Mouse (Mus musculus): ENCODE results near the gene Thrb. TPM values are rescaled to one million over a fixed set of nuclear protein-coding genes. Genes with fewer than 3 reads are reported as not detected.
"Not testable (repeated sequence)": the region's sequence is repeated elsewhere in the genome, so short reads cannot be mapped to it uniquely, and the experiment has no call there.

Thrb gene
- total RNA-seq, 2 experiments from 2014 or later = 23.8 to 26.3 TPM

DNA sequence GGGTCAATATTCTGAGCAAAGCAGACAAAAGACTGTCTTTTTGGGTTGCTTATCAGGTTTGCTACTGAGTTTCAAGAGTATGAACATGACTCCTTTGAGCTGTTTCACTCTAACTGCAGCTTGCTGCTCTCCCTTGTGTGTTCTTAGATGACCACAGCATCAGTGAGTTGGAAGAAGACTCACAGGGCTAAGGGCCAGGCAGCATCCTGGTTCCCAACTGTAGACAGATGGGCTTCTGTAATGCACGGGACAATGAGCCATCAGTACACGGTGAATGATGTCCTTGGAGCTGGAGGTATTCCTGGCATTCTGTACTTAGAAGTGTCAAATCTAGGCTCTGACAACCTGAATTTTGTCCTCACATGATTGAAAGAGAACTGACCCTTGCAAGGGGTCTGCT, 255.5 kb downstream of the Thrb start:
- DNase-seq (ENCODE audit: low spot score) = no peak
- intact Hi-C loops (cut with DNase I) = no loop called here

GRCm38 (mm10) chr14:17916651-17917050, 256.6 kb downstream of the Thrb start:
- intact Hi-C loops (cut with DNase I) = no loop called here
- no peak for DNase-seq (ENCODE audit: low spot score)

DNA sequence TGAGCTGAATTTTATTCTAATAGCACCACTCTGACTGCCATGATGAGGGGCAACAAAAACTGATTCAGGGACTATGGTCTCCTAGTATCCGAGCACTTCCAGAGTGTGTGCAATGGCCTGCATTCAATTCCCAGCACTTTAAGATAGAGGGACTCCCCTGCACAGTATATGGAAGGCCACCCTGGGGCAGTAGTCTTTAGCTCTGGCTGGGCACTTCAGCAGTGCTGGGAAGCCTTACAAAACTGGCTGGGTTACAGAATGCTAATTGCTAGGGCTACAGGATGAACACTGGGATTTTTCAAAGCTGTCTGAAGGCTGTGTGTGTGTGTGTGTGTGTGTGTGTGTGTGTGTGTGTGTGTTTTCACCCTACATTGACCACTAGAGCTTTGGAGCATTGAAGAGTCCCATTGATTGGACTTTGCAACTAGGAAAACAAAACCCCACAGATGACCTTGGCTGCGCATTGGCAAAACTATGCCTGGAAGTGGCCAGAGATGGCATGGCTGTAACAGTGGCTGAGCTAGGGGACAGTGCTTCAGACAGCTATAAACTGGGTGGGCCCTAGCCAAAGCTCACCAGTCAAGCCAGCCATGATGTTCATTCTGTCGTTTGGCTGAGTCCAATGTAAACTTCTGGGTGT, 257.2 kb downstream of the Thrb start:
- intact Hi-C loops (cut with DNase I) = no loop called here
- DNase-seq (ENCODE audit: low spot score) = no peak

- intact Hi-C loops (cut with DNase I) = no loop called here
Measured at GRCm38 (mm10) chr14:17917899-17918298, 257.8 kb downstream of the Thrb start.

GRCm38 (mm10) chr14:17922807-17923704, 263.0 kb downstream of the Thrb start:
- no peak for DNase-seq (ENCODE audit: low spot score)
- intact Hi-C loops (cut with DNase I) = no loop called here

More at GRCm38 (mm10) chr14:17917899-17918298, 257.8 kb downstream of the Thrb start:
- DNase-seq (ENCODE audit: low spot score) = no peak

GRCm38 (mm10) chr14:17927469-17927868, 267.4 kb downstream of the Thrb start:
- intact Hi-C loops (cut with DNase I) = loop anchor here (1.0 kb wide), 1 partner anchor 268 kb away; no protein-coding TSS in a partner anchor
- DNase-seq (ENCODE audit: low spot score) = no peak

GRCm38 (mm10) chr14:17929585-17929984, 269.5 kb downstream of the Thrb start:
- intact Hi-C loops (cut with DNase I) = no loop called here
- no peak for DNase-seq (ENCODE audit: low spot score)

DNA sequence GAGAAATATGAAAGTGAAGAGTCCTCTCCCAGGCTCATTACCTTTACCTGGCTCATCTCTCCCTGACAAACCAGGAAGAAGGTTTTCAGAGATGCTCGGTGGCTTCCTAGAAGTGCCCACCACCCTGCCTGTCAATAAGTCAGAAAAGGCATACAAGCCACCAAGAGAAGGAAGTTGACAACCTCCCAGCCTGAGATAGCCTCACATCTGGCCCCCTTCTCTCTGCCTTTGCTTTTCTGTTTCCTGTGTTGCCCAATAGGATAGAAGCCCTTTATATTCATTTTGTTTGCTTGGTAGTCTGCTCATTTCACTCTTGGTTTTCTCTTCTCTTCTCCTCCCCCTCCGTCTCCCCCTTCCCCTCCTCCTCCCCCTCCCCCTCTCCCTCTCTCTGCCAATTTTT, 273.4 kb downstream of the Thrb start:
- no peak for DNase-seq (ENCODE audit: low spot score)
- intact Hi-C loops (cut with DNase I) = no loop called here

DNA sequence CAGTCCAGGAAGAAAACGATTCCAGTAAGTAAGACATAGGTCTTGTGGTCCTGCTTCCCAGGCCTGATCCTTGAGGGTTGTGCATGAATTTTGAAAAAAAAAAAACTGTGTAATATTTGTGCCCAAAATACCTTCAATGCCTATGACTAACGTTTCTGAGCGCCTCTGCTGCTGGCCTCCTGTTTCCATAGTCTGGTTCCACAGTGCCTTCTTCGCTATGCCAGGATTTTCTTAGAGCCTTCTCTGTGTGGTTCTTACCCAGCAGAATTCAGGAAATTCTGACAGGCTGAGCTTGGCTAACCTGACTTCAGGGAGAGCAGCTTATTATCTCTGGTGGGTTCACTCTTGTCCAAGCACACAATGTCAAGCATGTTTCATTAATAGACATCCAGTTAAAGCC, 274.7 kb downstream of the Thrb start:
- intact Hi-C loops (cut with DNase I); DNase-seq (ENCODE audit: low spot score): not testable (repeated sequence)

DNA sequence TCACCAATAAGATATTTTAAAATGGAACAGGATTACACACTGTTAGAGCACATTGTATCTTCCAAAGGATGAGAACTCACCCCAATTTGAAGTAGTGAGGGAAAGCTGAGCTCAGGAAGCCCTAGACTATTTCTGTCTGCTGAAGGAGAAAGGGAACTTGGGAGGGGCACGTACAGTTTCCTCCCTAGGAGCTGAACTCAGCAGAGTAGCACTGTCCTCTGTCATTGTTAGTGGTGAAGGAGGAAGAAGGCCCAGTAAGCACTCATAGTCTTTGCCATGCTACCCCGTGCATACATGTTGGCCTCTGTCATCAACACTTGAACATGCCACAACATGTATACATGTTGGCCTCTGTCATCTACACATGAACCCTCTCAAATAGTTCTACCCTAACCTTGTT, 294.0 kb downstream of the Thrb start:
- DNase-seq (ENCODE audit: low spot score) = no peak
- intact Hi-C loops (cut with DNase I) = no loop called here

GRCm38 (mm10) chr14:17959901-17960300, 299.8 kb downstream of the Thrb start:
- intact Hi-C loops (cut with DNase I) = no loop called here
- no peak for DNase-seq (ENCODE audit: low spot score)

GRCm38 (mm10) chr14:17967117-17967726, 307.2 kb downstream of the Thrb start:
- no peak for DNase-seq (ENCODE audit: low spot score)
- intact Hi-C loops (cut with DNase I) = loop anchor here (2.0 to 5.0 kb wide), 2 partner anchors 310 to 562 kb away; no protein-coding TSS in a partner anchor

- intact Hi-C loops (cut with DNase I) = no loop called here
- no peak for DNase-seq (ENCODE audit: low spot score)
Measured at GRCm38 (mm10) chr14:17972132-17972531, 312.1 kb downstream of the Thrb start.

DNA sequence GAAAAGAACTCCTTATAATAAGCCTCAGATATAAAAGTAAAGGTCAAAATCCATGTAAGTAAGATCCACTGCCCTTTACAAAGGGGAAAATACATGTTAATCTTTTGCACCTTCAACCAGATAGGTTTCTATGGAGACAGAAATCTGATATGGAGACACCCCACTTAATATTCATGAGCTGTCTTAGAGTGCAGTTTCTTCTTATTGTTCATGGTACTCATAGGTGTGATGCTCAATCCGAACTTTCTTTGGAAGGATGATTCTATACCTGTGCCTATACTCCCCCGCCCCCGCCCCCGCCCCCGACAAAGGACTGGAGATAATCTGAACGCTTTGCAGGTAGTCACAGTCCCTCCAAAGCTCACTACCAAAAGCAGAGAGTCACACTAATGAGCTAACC, 312.6 kb downstream of the Thrb start:
- no peak for DNase-seq (ENCODE audit: low spot score)
- intact Hi-C loops (cut with DNase I) = no loop called here

DNA sequence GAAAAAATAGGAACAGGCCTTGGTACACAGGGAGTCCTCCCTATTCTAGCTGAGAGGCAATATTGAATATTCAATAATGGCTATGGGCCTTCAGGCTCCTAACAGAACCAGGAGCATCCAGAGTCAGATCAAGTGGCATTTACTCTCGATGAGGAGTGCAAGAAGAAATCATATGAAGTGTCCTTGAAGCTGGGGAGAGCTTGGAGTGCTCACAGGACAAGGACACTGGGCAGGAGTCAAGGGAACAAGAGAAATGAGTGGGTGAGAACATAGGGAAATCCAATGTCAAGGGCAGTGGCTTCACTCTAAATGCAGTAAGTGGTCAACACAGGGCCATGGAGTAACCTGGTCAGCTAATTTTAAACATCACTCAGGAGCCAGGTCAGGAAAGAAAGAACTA, 315.7 kb downstream of the Thrb start:
- intact Hi-C loops (cut with DNase I) = no loop called here
- DNase-seq (ENCODE audit: low spot score) = no peak

DNA sequence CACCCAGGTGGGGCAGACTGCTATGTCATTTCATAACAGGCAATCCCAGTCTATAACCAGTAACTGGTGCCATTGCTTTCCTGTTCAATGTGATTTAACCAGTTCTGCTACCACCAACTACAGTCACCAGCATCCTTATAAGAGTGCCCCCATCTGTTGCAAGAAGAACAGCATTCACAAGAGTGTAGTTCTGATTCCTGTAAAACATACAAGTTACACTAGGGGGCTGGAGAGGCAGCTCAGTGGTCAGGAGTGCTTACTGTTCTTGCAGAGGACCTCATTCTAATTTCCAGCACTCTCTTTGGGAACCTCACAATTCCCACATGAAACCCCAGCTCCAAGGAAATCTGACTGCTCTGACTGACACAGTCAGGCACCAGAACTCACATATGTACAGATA, 318.2 kb downstream of the Thrb start:
- no peak for DNase-seq (ENCODE audit: low spot score)
- intact Hi-C loops (cut with DNase I) = no loop called here

- intact Hi-C loops (cut with DNase I) = no loop called here
- DNase-seq (ENCODE audit: low spot score) = no peak
Measured at GRCm38 (mm10) chr14:17981258-17981657, 321.2 kb downstream of the Thrb start.

- intact Hi-C loops (cut with DNase I) = no loop called here
- no peak for DNase-seq (ENCODE audit: low spot score)
Measured at GRCm38 (mm10) chr14:17982017-17982416, 322.0 kb downstream of the Thrb start.

DNA sequence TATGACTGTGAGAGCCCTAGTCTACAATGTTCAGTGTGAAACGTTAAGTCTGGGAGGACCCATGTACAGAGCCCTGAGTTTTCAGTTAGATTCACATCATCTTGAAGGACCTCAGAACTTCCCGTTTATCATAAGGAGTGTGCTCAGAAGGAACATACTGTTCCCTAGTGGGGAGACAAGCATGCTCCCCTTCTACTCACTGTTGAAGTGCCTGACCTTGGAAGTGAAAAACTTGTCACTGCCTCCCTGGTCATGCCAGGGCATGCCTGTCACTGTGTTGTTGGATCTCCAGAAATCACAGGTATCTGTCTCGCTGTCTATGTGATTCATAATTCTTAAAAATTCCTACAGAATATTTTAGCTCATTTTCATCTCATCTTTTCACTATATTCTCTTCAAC, 323.3 kb downstream of the Thrb start:
- DNase-seq (ENCODE audit: low spot score) = no peak
- intact Hi-C loops (cut with DNase I) = no loop called here

GRCm38 (mm10) chr14:17983839-17984238, 323.8 kb downstream of the Thrb start:
- DNase-seq (ENCODE audit: low spot score) = no peak
- intact Hi-C loops (cut with DNase I) = no loop called here

DNA sequence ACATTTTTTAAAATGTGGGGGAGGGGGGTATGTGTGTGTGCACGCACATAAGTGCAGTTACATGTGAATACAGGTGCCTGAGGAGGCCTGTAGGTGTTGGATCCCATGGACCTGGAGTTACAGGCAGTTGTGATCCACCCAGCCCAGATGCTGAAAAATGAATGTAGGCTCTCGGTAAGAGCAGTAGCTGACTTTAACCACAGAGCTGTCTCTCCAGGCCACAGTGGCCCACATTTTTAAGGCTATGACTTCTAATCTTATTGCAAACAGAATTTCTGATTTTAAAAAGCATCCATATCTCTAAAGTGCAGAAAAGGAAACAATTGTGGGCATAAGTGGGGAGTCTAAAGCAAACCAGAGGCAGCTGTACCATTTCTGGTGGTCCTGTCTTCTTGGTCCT, 328.5 kb downstream of the Thrb start:
- no peak for DNase-seq (ENCODE audit: low spot score)
- intact Hi-C loops (cut with DNase I) = no loop called here

Data from heart, postnatal 25 days (tissue).